Mouse (Mus musculus) MEL (cell line): ENCODE data around the gene Ubac2. TPM values are rescaled to one million over a fixed set of nuclear protein-coding genes. Genes with fewer than 3 reads are reported as not detected.

Experiments used
- DNase-seq: peaks from one replicate; pipeline ENCODE4 v3.0.0; 2011; ENCODE audit warnings: low read depth, low spot score
- H3K27ac ChIP-seq: 2 replicates; pipeline ENCODE4 v1.5.1; 2012; ENCODE audit warnings: low read depth, mild to moderate bottlenecking, control low read depth, low read length, moderate library complexity; ENCODE audit not compliant: control insufficient read depth
- H3K27me3 ChIP-seq, 2 experiments: fragments of 150-350 bp in 1 of 2; sonication (generic) in 1 of 2; 2 replicates each; pipeline ENCODE4 v1.6.1; 2012; ENCODE audit warnings: low read length in 2 of 2, mild to moderate bottlenecking in 2 of 2, improper control_type of control experiment in 1 of 2, moderate library complexity in 1 of 2; ENCODE audit not compliant: insufficient read depth in 2 of 2, control insufficient read depth in 1 of 2
- H3K36me3 ChIP-seq, 2 experiments: 2 replicates each; pipeline ENCODE4 v1.6.1; 2012 to 2014; ENCODE audit warnings: low read length in 2 of 2, improper control_type of control experiment in 1 of 2, inconsistent platforms in 1 of 2, mild to moderate bottlenecking in 1 of 2; ENCODE audit not compliant: insufficient read depth in 2 of 2, control insufficient read depth in 1 of 2
- H3K4me1 ChIP-seq, 2 experiments: fragments of 150-350 bp in 1 of 2; sonication (generic) in 1 of 2; 2 replicates each; pipeline ENCODE4 v1.6.1; 2012; ENCODE audit warnings: low read length in 2 of 2, improper control_type of control experiment in 1 of 2, mild to moderate bottlenecking in 1 of 2; ENCODE audit not compliant: insufficient read depth in 2 of 2, control insufficient read depth in 1 of 2
- H3K4me3 ChIP-seq, 2 experiments: fragments of 150-350 bp in 1 of 2; sonication (generic) in 1 of 2; 2 replicates each; pipeline ENCODE4 v1.5.1; 2012; ENCODE audit warnings: low read depth in 2 of 2, low read length in 2 of 2, mild to moderate bottlenecking in 2 of 2, moderate library complexity in 2 of 2, control low read depth in 1 of 2, improper control_type of control experiment in 1 of 2; ENCODE audit not compliant: control insufficient read depth in 1 of 2, insufficient read depth in 1 of 2
- H3K79me2 ChIP-seq: 2 replicates; pipeline ENCODE4 v1.6.1; 2012; ENCODE audit warnings: mild to moderate bottlenecking, low read length, moderate library complexity; ENCODE audit not compliant: control insufficient read depth, poor library complexity, insufficient read depth
- H3K9ac ChIP-seq: 2 replicates; pipeline ENCODE4 v1.6.1; 2012; ENCODE audit warnings: low read depth, mild to moderate bottlenecking, control low read depth, low read length, moderate library complexity; ENCODE audit not compliant: control insufficient read depth, poor library complexity, severe bottlenecking
- H3K9me3 ChIP-seq: fragments of 150-350 bp; sonication (generic); replicated peaks from 2 replicates; pipeline ENCODE4 v1.6.1; 2012; ENCODE audit warnings: mild to moderate bottlenecking, low read length, improper control_type of control experiment, moderate library complexity; ENCODE audit not compliant: insufficient read depth
- CTCF ChIP-seq, 3 experiments: IDR thresholded peaks in 2 of 3; conservative IDR thresholded peaks in 1 of 3; 2 replicates each; pipeline ENCODE4 v1.5.1; 2011 to 2012; ENCODE audit warnings: low read length in 3 of 3, low read depth in 2 of 3, mild to moderate bottlenecking in 2 of 3, improper control_type of control experiment in 1 of 3, inconsistent platforms in 1 of 3, mixed read lengths in 1 of 3, moderate library complexity in 1 of 3; ENCODE audit not compliant: control insufficient read depth in 1 of 3, insufficient read depth in 1 of 3, poor library complexity in 1 of 3, severe bottlenecking in 1 of 3
- E2F4 ChIP-seq: IDR thresholded peaks from 2 replicates; pipeline ENCODE4 v1.6.1; 2011; ENCODE audit warnings: low read depth, low read length, improper control_type of control experiment, borderline replicate concordance
- ELF1 ChIP-seq: IDR thresholded peaks from 2 replicates; pipeline ENCODE4 v1.6.1; 2014; ENCODE audit warnings: low read depth, mild to moderate bottlenecking, inconsistent platforms, low read length, improper control_type of control experiment, moderate library complexity
- EP300 ChIP-seq, 2 experiments: IDR thresholded peaks; 2 replicates each; pipeline ENCODE4 v1.6.1; 2011; ENCODE audit warnings: improper control_type of control experiment in 2 of 2, low read length in 2 of 2, low read depth in 1 of 2, mild to moderate bottlenecking in 1 of 2
- GABPA ChIP-seq: IDR thresholded peaks from 2 replicates; pipeline ENCODE4 v1.6.1; 2012; ENCODE audit warnings: low read depth, mild to moderate bottlenecking, inconsistent platforms, low read length, improper control_type of control experiment, moderate library complexity
- GATA1 ChIP-seq: IDR thresholded peaks from 2 replicates; pipeline ENCODE4 v1.6.1; 2011; ENCODE audit warnings: low read depth, low read length, improper control_type of control experiment
- KAT2A ChIP-seq: conservative IDR thresholded peaks from 2 replicates; pipeline ENCODE4 v1.6.1; 2012; ENCODE audit warnings: low read depth, low read length, improper control_type of control experiment, inconsistent platforms
- MAFK ChIP-seq: IDR thresholded peaks from 2 replicates; pipeline ENCODE4 v1.6.1; 2011; ENCODE audit warnings: low read depth, mild to moderate bottlenecking, low read length, improper control_type of control experiment, borderline replicate concordance
- MAX ChIP-seq: IDR thresholded peaks from 2 replicates; pipeline ENCODE4 v1.6.1; 2011; ENCODE audit warnings: low read length, improper control_type of control experiment
- MAZ ChIP-seq: IDR thresholded peaks from 2 replicates; pipeline ENCODE4 v1.6.1; 2012; ENCODE audit warnings: low read depth, mild to moderate bottlenecking, inconsistent platforms, low read length, improper control_type of control experiment
- MEF2A ChIP-seq: IDR thresholded peaks from 2 replicates; pipeline ENCODE4 v1.6.1; 2014; ENCODE audit warnings: low read depth, mild to moderate bottlenecking, inconsistent platforms, low read length, improper control_type of control experiment; ENCODE audit not compliant: poor library complexity, insufficient replicate concordance, severe bottlenecking; ENCODE audit errors: extremely low read depth
- MYC ChIP-seq: IDR thresholded peaks from 2 replicates; pipeline ENCODE4 v1.6.1; 2011; ENCODE audit warnings: low read depth, mild to moderate bottlenecking, low read length, improper control_type of control experiment, moderate library complexity
- NRF1 ChIP-seq: IDR thresholded peaks from 2 replicates; pipeline ENCODE4 v1.6.1; 2014; ENCODE audit warnings: low read depth, mild to moderate bottlenecking, inconsistent platforms, low read length, improper control_type of control experiment, moderate library complexity; ENCODE audit not compliant: poor library complexity, insufficient read depth, severe bottlenecking
- POLR2AphosphoS2 ChIP-seq: IDR thresholded peaks from 2 replicates; pipeline ENCODE4 v1.6.1; 2011; ENCODE audit warnings: low read length, improper control_type of control experiment
- POLR2AphosphoS5 ChIP-seq: IDR thresholded peaks from 2 replicates; pipeline ENCODE4 v1.6.1; 2012; ENCODE audit warnings: low read depth, borderline replicate concordance, mild to moderate bottlenecking, inconsistent platforms, low read length, moderate library complexity, mixed read lengths
- RAD21 ChIP-seq: IDR thresholded peaks from 2 replicates; pipeline ENCODE4 v1.6.1; 2011; ENCODE audit warnings: mild to moderate bottlenecking, low read depth, low read length, improper control_type of control experiment
- RCOR1 ChIP-seq: IDR thresholded peaks from 2 replicates; pipeline ENCODE4 v1.6.1; 2012; ENCODE audit warnings: low read depth, mild to moderate bottlenecking, inconsistent platforms, low read length, improper control_type of control experiment
- SMC3 ChIP-seq: IDR thresholded peaks from 2 replicates; pipeline ENCODE4 v1.6.1; 2011; ENCODE audit warnings: low read depth, low read length, improper control_type of control experiment
- TAL1 ChIP-seq: IDR thresholded peaks from 2 replicates; pipeline ENCODE4 v1.6.1; 2012; ENCODE audit warnings: mild to moderate bottlenecking, inconsistent platforms, low read length, moderate library complexity, mixed read lengths
- TCF12 ChIP-seq: IDR thresholded peaks from 2 replicates; pipeline ENCODE4 v1.6.1; 2014; ENCODE audit warnings: low read depth, mild to moderate bottlenecking, inconsistent platforms, low read length, improper control_type of control experiment, moderate library complexity
- UBTF ChIP-seq: IDR thresholded peaks from 2 replicates; pipeline ENCODE4 v1.6.1; 2012; ENCODE audit warnings: low read depth, mild to moderate bottlenecking, inconsistent platforms, low read length, improper control_type of control experiment, moderate library complexity, borderline replicate concordance; ENCODE audit not compliant: insufficient read depth
- USF2 ChIP-seq, 2 experiments: IDR thresholded peaks; 2 replicates each; pipeline ENCODE4 v1.6.1; 2011 to 2012; ENCODE audit warnings: improper control_type of control experiment in 2 of 2, low read length in 2 of 2, borderline replicate concordance in 1 of 2, inconsistent platforms in 1 of 2, low read depth in 1 of 2, mild to moderate bottlenecking in 1 of 2; ENCODE audit not compliant: insufficient read depth in 1 of 2
- ZMIZ1 ChIP-seq: IDR thresholded peaks from 2 replicates; pipeline ENCODE4 v1.6.1; 2012; ENCODE audit warnings: low read depth, mild to moderate bottlenecking, inconsistent platforms, low read length, improper control_type of control experiment, moderate library complexity
- ZNF384 ChIP-seq: IDR thresholded peaks from 2 replicates; pipeline ENCODE4 v1.6.1; 2012; ENCODE audit warnings: low read depth, mild to moderate bottlenecking, inconsistent platforms, low read length, improper control_type of control experiment
- polyA plus RNA-seq, 2 experiments: library from polyadenylated mRNA; stranded (reverse) in 1 of 2; unstranded in 1 of 2; fragments of >175 nt in 1 of 2; fragments of >200 nt in 1 of 2; gene quantifications; 2 replicates each; pipeline versions ENCODE4 v1.2.1 to v1.2.4; 2012; ENCODE audit warnings: low replicate concordance in 2 of 2, low read depth in 1 of 2; ENCODE audit not compliant: insufficient read length in 2 of 2, insufficient read depth in 1 of 2, missing spikeins in 1 of 2
- total RNA-seq: library from RNA; depleted of rRNA; stranded (reverse); fragments of 300-350 nt; gene quantifications from 2 replicates; pipeline ENCODE4 v1.2.3, GENCODE M21; 2012

Gene Ubac2
- total and polyA plus RNA-seq, 3 experiments, result 32.9 to 44.8 TPM; not detected in 1

GRCm38 (mm10) chr14:121919752-121920151 lies 41.3 kb downstream of the Ubac2 start:
- no peaks in the 10 kb centered on the region for H3K79me2 ChIP-seq
- H3K4me3 ChIP-seq, result no peak overlapping the region
- H3K9me3 ChIP-seq, result no peaks in the 10 kb centered on the region
- no peaks in the 10 kb centered on the region for H3K27me3 ChIP-seq
- H3K9ac ChIP-seq, result no peak overlapping the region
- H3K27ac ChIP-seq, result no peak overlapping the region
- no peaks in the 10 kb centered on the region for H3K4me1 ChIP-seq
- H3K36me3 ChIP-seq, result peaks cover 0 to 4% of the 10 kb centered on the region in 2 experiments; a peak in 2 of 4 replicates
- TF ChIP-seq SMC3 (peak; percentile 70), CTCF (IDR thresholded peaks at IDR 0.05 in 2 of 3, conservative IDR thresholded peaks at IDR 0.05 in 1 of 3; ENCODE audit: control insufficient read depth in 1 of 3, insufficient read depth in 1 of 3, low read depth in 2 of 3, low read length in 3 of 3, poor library complexity in 1 of 3, severe bottlenecking in 1 of 3) (peak; percentile 59 to 71 (median 70)), EP300 (IDR thresholded peaks at IDR 0.05; ENCODE audit: low read depth in 1 of 2, low read length in 2 of 2) (no peak), NRF1 (no peak), GABPA (no peak), MYC (no peak), TAL1 (no peak), RCOR1 (no peak), MAZ (no peak), ELF1 (no peak), POLR2AphosphoS2 (no peak), TCF12 (no peak), GATA1 (no peak), UBTF (no peak), RAD21 (peak; percentile 41), ZNF384 (0 out of 2 replicates have a peak, but pooled peaks have one; percentile 21), MAX (no peak)
- DNase-seq, result peak; percentile 45

DNA sequence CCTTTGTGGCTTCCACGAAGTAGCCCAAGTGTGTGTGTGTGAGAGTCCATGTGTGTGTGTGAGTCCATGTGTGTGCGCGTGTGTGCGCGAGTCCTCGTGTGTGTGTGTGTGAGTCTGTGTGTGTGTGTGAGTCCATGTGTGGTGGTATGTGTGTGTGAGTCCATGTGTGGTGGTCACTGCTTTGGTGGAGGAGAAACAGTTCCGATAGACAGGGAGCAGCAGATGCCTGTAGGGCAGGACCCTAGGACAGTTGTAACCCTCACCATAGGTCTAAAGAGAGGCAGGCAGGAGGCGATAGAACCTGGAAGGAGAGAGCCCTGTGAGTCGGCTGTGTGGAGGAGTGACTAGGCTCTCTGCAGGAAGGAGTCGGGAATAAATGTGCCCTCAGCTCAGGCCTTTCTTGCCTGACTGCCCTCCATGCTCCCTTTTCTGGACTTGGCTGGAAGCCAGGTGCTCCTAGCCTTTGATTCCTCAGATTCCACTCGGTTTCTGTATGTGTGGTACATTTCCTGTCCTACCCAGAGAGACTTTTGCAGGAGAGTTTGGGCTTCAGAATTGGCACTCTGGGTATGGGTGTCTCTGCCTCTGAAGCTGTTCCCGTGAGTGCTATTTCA lies 42.2 kb downstream of the Ubac2 start:
- no peaks in the 10 kb centered on the region for H3K79me2 ChIP-seq
- H3K9ac ChIP-seq, result no peak overlapping the region
- no peak overlapping the region for H3K27ac ChIP-seq
- no peak overlapping the region for H3K4me3 ChIP-seq
- TF ChIP-seq USF2 (IDR thresholded peaks at IDR 0.05; ENCODE audit: borderline replicate concordance in 1 of 2, insufficient read depth in 1 of 2, low read depth in 1 of 2, low read length in 2 of 2) (no peak), E2F4 (no peak), NRF1 (no peak), MEF2A (no peak), RCOR1 (no peak), MAFK (no peak), POLR2AphosphoS2 (no peak), GABPA (no peak), POLR2AphosphoS5 (no peak), ZMIZ1 (no peak), RAD21 (no peak), KAT2A (no peak), MAZ (no peak)
- peaks cover 0 to 3% of the 10 kb centered on the region in 2 experiments; a peak in 2 of 4 replicates for H3K36me3 ChIP-seq
- H3K27me3 ChIP-seq, result no peaks in the 10 kb centered on the region
- no peak for DNase-seq
- no peaks in the 10 kb centered on the region for H3K9me3 ChIP-seq
- H3K4me1 ChIP-seq, result no peaks in the 10 kb centered on the region
